Mouse (Mus musculus) hematopoietic multipotent progenitor cell, adult 10-12 weeks (in vitro differentiated cells): Measurements from ENCODE around the gene Bmt2. TPM values are rescaled to one million over a fixed set of nuclear protein-coding genes. Genes with fewer than 3 reads are reported as not detected.

ENCODE experiments used
- polyA plus RNA-seq: library from polyadenylated mRNA; stranded (reverse); fragments of >175 nt; gene quantifications from 2 replicates; pipeline ENCODE4 v1.2.3, GENCODE M21; 2012; ENCODE audit warnings: low replicate concordance

Bmt2 gene
- polyA plus RNA-seq = 4.2 and 5.4 TPM in 2 replicates

GRCm38 (mm10) chr6:13677818-13678282, at the start of gene Bmt2:
Bmt2 (minus strand) TSS chr6:13677966.

GRCm38 (mm10) chr6:13607621-13608493, 69.9 kb downstream of the Bmt2 start, which contains the start of gene Tmem168:
Tmem168 (minus strand) TSS chr6:13608100.

Other genes starting within 250 kb of the Bmt2 start
- 8.8 and 16.6 TPM in 2 replicates for gene Tmem168, start 69.9 kb downstream of the Bmt2 start, polyA plus RNA-seq
- 0.20 TPM in 1 of 2 replicates, not detected in the other for gene Gpr85, start 162.0 kb upstream of the Bmt2 start, polyA plus RNA-seq
- gene 2610001J05Rik, start 193.6 kb upstream of the Bmt2 start, polyA plus RNA-seq = 8.2 and 29.3 TPM in 2 replicates